Mouse (Mus musculus): ENCODE results near the gene Tex22.

Tex22 gene

GRCm38 (mm10) chr12:113061606-113062005 is 12.7 kb upstream of the Tex22 start:
- DNase-seq = no peak

- DNase-seq = no peak
Measured at GRCm38 (mm10) chr12:113062201-113062600, 12.1 kb upstream of the Tex22 start.

- DNase-seq = no peak
Measured at GRCm38 (mm10) chr12:113063700-113064099, 10.6 kb upstream of the Tex22 start.

- no peak for DNase-seq
Measured at GRCm38 (mm10) chr12:113068002-113068401, 6.3 kb upstream of the Tex22 start.

GRCm38 (mm10) chr12:113069389-113069788 is 4.9 kb upstream of the Tex22 start:
- DNase-seq = no peak

- DNase-seq = no peak
Measured at GRCm38 (mm10) chr12:113071321-113071720, 3.0 kb upstream of the Tex22 start.

GRCm38 (mm10) chr12:113071827-113072226 is 2.5 kb upstream of the Tex22 start:
- no peak for DNase-seq

GRCm38 (mm10) chr12:113073420-113074328 is 628 bp upstream of the Tex22 start:
- peak; percentile 16 for DNase-seq

- DNase-seq = peak; percentile 90
Measured at GRCm38 (mm10) chr12:113075063-113075454, 757 bp downstream of the Tex22 start.

GRCm38 (mm10) chr12:113075486-113075885 is 1.2 kb downstream of the Tex22 start:
- no peak for DNase-seq

- DNase-seq = no peak
Measured at GRCm38 (mm10) chr12:113087276-113087675, 13.0 kb downstream of the Tex22 start.

GRCm38 (mm10) chr12:113088026-113088425 is 13.7 kb downstream of the Tex22 start:
- DNase-seq = no peak

- no peak for DNase-seq
Measured at GRCm38 (mm10) chr12:113089107-113089506, 14.8 kb downstream of the Tex22 start.

GRCm38 (mm10) chr12:113090053-113090452 is 15.8 kb downstream of the Tex22 start:
- no peak for DNase-seq

- no peak for DNase-seq
Measured at GRCm38 (mm10) chr12:113097040-113097439, 22.7 kb downstream of the Tex22 start.

GRCm38 (mm10) chr12:113097749-113098281 is 23.5 kb downstream of the Tex22 start, which contains the start of gene Mta1:
Gene Mta1 (plus strand): TSS chr12:113098278.
- peak; percentile 71 for DNase-seq

GRCm38 (mm10) chr12:113098530-113099151 is 24.3 kb downstream of the Tex22 start:
- peak; percentile 45 for DNase-seq

GRCm38 (mm10) chr12:113099470-113100237 is 25.4 kb downstream of the Tex22 start:
- no peak for DNase-seq

- DNase-seq = peak; percentile 34
Measured at GRCm38 (mm10) chr12:113100448-113101076, 26.3 kb downstream of the Tex22 start.

- DNase-seq = no peak
Measured at GRCm38 (mm10) chr12:113101251-113101960, 27.1 kb downstream of the Tex22 start.

- DNase-seq = peak; percentile 67
Measured at GRCm38 (mm10) chr12:113102461-113102860, 28.2 kb downstream of the Tex22 start.
